Mouse (Mus musculus): ENCODE measurements around the gene Rab3c. TPM values are rescaled to one million over a fixed set of nuclear protein-coding genes. Genes with fewer than 3 reads are reported as not detected.

The Rab3c gene
- total and polyA plus RNA-seq, 2 experiments from 2014 or later: 106 to 130 TPM

DNA sequence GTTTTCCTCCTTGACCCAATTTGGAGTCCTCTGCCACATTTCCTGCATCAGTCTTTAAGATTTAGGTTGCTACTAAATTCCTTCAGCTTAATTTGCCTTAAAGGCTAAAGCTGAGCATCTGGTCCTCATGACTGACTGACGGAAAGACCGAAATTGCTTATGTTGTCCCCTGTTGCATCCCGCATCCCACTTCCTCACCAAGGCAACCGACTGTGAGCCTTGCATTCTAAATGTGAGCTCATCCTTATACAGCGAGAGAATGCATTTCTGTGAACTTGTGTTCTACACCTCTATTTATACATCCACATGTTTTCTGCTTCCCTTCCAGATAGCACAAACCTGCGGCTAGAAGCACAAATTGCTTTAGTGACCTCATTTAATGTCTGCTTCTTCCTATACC is 269.9 kb downstream of the Rab3c start:
- H3K27me3 ChIP-seq (ENCODE audit: insufficient read depth, low read length): no peaks in the 10 kb centered on the region
- H3K9ac ChIP-seq: no peak overlapping the region
- no peaks in the 10 kb centered on the region for H3K36me3 ChIP-seq (ENCODE audit: insufficient read depth)
- H3K9me3 ChIP-seq (ENCODE audit: low read length): no peaks in the 10 kb centered on the region
- H3K4me1 ChIP-seq (ENCODE audit: insufficient read depth): no peaks in the 10 kb centered on the region; the same call in 1 of the 2 replicates
- 0 out of 2 replicates have a peak overlapping the region, but pooled peaks have one; percentile 45 for H3K27ac ChIP-seq (ENCODE audit: low read depth, low read length)
- no peak overlapping the region for H3K4me3 ChIP-seq (ENCODE audit: low read depth, low read length)
- no peak overlapping the region for H3K4me2 ChIP-seq (ENCODE audit: low read depth)
- DNase-seq: peak; percentile 41
- no peak for TF ChIP-seq CTCF (IDR thresholded peaks at IDR 0.05; ENCODE audit: low read depth)
- peak; percentile 46; the same call in 1 of the 2 replicates for ATAC-seq
- WGBS: 48% methylated on average over 6 of the region's 6 CpGs

DNA sequence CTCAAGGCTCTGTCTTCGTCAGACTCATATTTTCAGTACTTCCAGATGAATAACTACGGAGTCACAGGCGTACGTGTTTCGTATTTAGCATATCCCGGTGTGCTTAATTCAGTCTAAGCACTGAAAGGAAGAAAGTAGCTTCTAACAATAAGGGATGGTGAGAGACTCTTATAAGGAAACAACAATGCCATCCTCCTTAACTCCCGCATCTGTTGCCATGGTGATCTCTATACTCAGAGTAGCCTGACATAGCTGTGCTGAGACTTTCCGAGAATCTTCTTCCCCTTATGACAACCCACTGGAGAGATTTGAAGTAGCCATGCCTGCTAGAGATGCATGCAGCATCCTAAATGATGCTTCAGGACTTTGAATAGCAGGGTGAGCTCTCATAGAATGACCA is 272.3 kb downstream of the Rab3c start:
- H3K9me3 ChIP-seq (ENCODE audit: low read length): no peaks in the 10 kb centered on the region
- ATAC-seq (peak; percentile 91), DNase-seq (peak; percentile 74)
- H3K4me2 ChIP-seq (ENCODE audit: low read depth): no peak overlapping the region
- H3K9ac ChIP-seq: no peak overlapping the region
- peak overlapping the region; percentile 58; the same call in 1 of the 2 replicates for H3K27ac ChIP-seq (ENCODE audit: low read depth, low read length)
- H3K4me3 ChIP-seq (ENCODE audit: low read depth, low read length): no peak overlapping the region
- 21% methylated on average over 8 of the region's 8 CpGs for WGBS
- no peak for TF ChIP-seq CTCF (IDR thresholded peaks at IDR 0.05; ENCODE audit: low read depth)
- no peaks in the 10 kb centered on the region for H3K27me3 ChIP-seq (ENCODE audit: insufficient read depth, low read length)
- H3K36me3 ChIP-seq (ENCODE audit: insufficient read depth): no peaks in the 10 kb centered on the region
- H3K4me1 ChIP-seq (ENCODE audit: insufficient read depth): no peaks in the 10 kb centered on the region; the same call in 1 of the 2 replicates

DNA sequence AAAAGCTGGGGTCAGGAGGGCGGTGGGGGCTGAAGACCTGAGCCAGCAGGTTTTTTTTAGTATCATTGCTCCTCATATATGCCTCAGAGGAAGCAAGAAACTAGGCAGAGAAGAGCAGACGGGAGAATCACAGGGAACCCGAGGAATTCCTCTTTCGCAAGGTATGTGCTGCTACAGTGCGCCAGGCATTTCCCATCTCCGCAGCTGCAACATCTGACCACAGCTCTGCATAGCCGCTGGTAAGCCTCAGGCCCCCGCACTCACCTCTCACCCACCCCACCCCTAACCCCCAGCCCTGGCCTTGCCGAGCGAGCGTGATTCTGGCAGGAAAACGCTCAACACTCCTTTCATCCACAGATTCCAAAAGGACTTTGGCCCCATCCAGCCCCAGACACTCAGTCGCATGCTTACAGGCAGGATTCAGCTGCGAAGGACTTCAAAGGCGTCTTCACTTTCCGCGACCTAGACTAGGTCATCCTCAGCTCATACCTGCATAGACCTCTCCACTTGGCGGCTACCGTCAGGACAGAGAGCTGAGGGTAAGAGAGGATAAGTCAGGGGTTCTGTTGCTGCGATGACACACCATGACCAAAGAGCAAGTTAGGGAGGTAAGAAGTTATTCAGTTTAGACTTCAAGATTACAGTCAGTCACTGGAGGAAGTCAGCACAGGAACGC is 274.6 kb downstream of the Rab3c start:
- TF ChIP-seq CTCF (IDR thresholded peaks at IDR 0.05; ENCODE audit: low read depth): no peak
- WGBS: 61% methylated on average over 21 of the region's 21 CpGs
- ATAC-seq: no peak

More for the DNA sequence above, 274.6 kb downstream of the Rab3c start:
- Histone ChIP-seq H3K4me2 (ENCODE audit: low read depth) (no peak overlapping the region), H3K27me3 (ENCODE audit: insufficient read depth, low read length) (no peaks in the 10 kb centered on the region), H3K9me3 (ENCODE audit: low read length) (no peaks in the 10 kb centered on the region), H3K36me3 (ENCODE audit: insufficient read depth) (no peaks in the 10 kb centered on the region), H3K27ac (ENCODE audit: low read depth, low read length) (no peak overlapping the region), H3K4me1 (ENCODE audit: insufficient read depth) (no peaks in the 10 kb centered on the region; the same call in 1 of the 2 replicates), H3K4me3 (ENCODE audit: low read depth, low read length) (no peak overlapping the region), H3K9ac (no peak overlapping the region)
- DNase-seq: no peak

Other genes starting within 250 kb of the Rab3c start
- 0.10 TPM in 1 of 2 replicates, not detected in the other for gene Gapt, start 76.2 kb upstream of the Rab3c start, total RNA-seq (2014; rRNA removed)
- gene Gapt, start 76.2 kb upstream of the Rab3c start, polyA plus RNA-seq (2015; fragmentation: Nextera tagmentation; extraction: Ambion mirVana): not detected in 2 replicates
- 257 and 310 TPM in 2 replicates for gene Plk2, start 114.0 kb upstream of the Rab3c start, total RNA-seq (2014; rRNA removed)
- 217 and 222 TPM in 2 replicates for gene Plk2, start 114.0 kb upstream of the Rab3c start, polyA plus RNA-seq (2015; fragmentation: Nextera tagmentation; extraction: Ambion mirVana)

All from forebrain, postnatal 0 days (tissue).